Mouse (Mus musculus): ENCODE data around the gene Etl4. TPM values are rescaled to one million over a fixed set of nuclear protein-coding genes. Genes with fewer than 3 reads are reported as not detected.

Etl4 gene
- polyA plus RNA-seq, 1 experiment: 154 TPM

DNA sequence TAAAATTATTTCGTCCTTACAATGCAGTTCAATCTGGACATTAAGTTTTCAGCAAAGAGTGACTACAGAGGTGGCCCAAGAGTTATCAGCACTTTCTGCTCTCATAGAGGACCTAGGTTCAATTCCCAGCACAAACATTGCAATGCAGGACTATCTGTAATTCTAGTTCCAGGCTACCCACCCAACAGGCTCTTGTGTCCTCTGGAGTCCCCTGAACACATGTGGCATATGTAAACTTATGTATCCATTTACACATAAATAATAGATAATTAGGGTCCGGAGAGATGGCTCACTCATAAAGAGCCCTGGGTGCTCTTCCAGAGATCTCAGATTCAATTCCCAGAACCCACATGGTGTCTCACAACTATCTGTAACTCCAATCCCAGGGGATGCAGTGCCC, 533.2 kb downstream of the Etl4 start:
- no peak overlapping the region for H3K4me3 ChIP-seq (ENCODE audit: low read depth, low read length)
- no peaks in the 10 kb centered on the region for H3K27me3 ChIP-seq (ENCODE audit: control insufficient read depth, insufficient read depth, low read length, poor library complexity, severe bottlenecking)
- H3K4me1 ChIP-seq (ENCODE audit: control insufficient read depth, insufficient read depth, low read length): no peaks in the 10 kb centered on the region
- TF ChIP-seq CTCF (IDR thresholded peaks at IDR 0.05; ENCODE audit: low read depth, low read length): no peak
- TF ChIP-seq EP300 (IDR thresholded peaks at IDR 0.05; ENCODE audit: insufficient read depth, low read depth, low read length): no peak
- no peak for TF ChIP-seq POLR2A (IDR thresholded peaks at IDR 0.05; ENCODE audit: insufficient read depth, low read length)
- no peaks in the 10 kb centered on the region for H3K36me3 ChIP-seq (ENCODE audit: control insufficient read depth, insufficient read depth, low read length, poor library complexity, severe bottlenecking)
- no peaks in the 10 kb centered on the region for H3K9me3 ChIP-seq (replicated peaks; ENCODE audit: control insufficient read depth, insufficient read depth, low read length, poor library complexity, severe bottlenecking)
- no peak overlapping the region for H3K9ac ChIP-seq (ENCODE audit: low read depth, poor library complexity, severe bottlenecking)
- H3K27ac ChIP-seq (ENCODE audit: insufficient read depth, low read length): no peak overlapping the region

DNA sequence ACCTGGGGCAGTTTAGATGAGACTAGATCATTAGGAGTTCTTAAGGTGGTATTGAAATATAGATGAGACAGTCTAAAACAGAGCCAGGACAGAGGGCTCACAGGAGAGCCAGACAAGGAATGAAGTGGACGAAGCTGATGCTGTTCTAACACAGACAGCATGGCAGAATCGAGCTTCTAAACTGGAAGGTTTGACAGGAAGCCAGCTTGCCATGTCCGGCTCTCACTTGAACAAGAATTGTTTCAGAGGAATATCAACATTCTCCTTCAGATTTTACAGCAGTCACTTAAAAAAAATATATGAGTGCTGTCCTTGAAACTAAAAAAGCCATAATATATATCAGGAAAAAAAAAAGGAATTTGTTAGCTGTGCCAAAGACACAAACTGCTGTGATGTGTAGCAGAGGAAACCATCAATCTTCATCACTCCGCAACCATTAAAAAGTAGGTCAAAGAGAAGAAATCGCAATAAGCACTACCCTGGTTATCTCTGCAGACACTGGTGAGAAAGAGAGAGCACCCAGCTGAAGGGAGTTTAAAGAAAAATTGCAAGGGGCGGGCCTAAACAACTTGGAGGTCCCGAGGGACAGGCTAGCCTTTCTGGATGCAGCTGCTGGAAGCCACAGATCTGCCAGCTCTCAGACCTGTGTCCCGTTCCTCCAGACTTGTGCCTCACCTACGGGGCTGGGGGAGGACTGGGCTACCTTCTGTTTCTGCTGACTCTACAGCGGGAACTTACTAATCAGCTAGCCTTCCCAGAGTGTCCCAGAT, 534.3 kb downstream of the Etl4 start:
- Histone ChIP-seq H3K4me1 (ENCODE audit: control insufficient read depth, insufficient read depth, low read length) (peaks cover 2% of the 10 kb centered on the region), H3K4me3 (ENCODE audit: low read depth, low read length) (no peak overlapping the region), H3K27ac (ENCODE audit: insufficient read depth, low read length) (no peak overlapping the region), H3K9ac (ENCODE audit: low read depth, poor library complexity, severe bottlenecking) (no peak overlapping the region), H3K36me3 (ENCODE audit: control insufficient read depth, insufficient read depth, low read length, poor library complexity, severe bottlenecking) (no peaks in the 10 kb centered on the region), H3K27me3 (ENCODE audit: control insufficient read depth, insufficient read depth, low read length, poor library complexity, severe bottlenecking) (no peaks in the 10 kb centered on the region), H3K9me3 (replicated peaks; ENCODE audit: control insufficient read depth, insufficient read depth, low read length, poor library complexity, severe bottlenecking) (no peaks in the 10 kb centered on the region)
- TF ChIP-seq EP300 (IDR thresholded peaks at IDR 0.05; ENCODE audit: insufficient read depth, low read depth, low read length) (no peak), POLR2A (IDR thresholded peaks at IDR 0.05; ENCODE audit: insufficient read depth, low read length) (no peak), CTCF (IDR thresholded peaks at IDR 0.05; ENCODE audit: low read depth, low read length) (no peak)

DNA sequence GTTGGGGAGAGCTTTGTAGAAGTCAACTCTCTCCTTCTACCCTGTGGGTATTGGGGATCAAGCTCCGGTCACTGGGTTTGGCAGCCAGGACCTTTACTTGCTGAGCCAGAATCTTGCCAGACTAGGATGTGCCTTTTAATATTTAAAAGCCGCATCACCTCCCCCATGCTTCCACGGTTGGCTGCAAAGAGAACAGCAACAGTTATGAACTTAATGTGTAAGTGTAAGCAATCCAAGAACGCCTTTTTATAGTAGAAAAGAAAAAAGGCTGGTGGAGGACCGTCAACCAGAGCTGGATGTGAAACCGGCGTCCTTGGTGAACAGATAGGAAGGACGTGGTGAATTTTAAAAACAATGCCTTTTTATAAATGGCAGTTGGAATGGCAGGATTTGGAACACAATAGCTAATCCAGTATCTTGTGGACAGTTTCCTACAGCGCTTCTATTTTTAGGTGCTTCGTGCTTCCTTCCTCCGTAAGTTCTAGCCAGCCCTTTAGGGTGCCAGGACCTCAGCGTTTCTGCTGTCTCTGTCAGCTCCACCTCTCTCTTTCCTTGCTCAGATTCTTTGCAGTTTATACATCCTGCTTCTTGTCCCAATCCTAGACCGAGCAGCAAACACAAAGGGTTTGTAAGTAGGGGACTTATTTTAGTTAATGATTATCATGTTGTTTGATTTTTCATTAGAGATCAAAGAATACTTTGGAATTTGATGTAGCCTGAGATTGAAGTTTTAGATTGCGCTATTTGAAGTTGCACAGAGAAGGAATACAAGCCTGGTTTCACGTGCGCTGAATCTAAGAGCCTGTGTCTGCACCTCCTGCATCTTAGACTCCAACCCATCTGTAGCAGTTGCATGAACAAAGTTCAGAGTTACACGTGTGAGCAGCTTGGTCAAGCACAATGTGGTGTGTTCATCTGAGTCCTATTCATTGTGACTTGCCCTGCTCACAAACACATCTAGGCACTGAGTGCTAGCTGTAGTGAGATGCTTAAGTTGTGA, 535.9 kb downstream of the Etl4 start:
- H3K36me3 ChIP-seq (ENCODE audit: control insufficient read depth, insufficient read depth, low read length, poor library complexity, severe bottlenecking): no peaks in the 10 kb centered on the region
- H3K9ac ChIP-seq (ENCODE audit: low read depth, poor library complexity, severe bottlenecking): no peak overlapping the region
- no peak overlapping the region for H3K4me3 ChIP-seq (ENCODE audit: low read depth, low read length)
- no peaks in the 10 kb centered on the region for H3K9me3 ChIP-seq (replicated peaks; ENCODE audit: control insufficient read depth, insufficient read depth, low read length, poor library complexity, severe bottlenecking)
- H3K4me1 ChIP-seq (ENCODE audit: control insufficient read depth, insufficient read depth, low read length): peaks cover 5% of the 10 kb centered on the region
- peak overlapping the region; percentile 73 for H3K27ac ChIP-seq (ENCODE audit: insufficient read depth, low read length)
- TF ChIP-seq CTCF (IDR thresholded peaks at IDR 0.05; ENCODE audit: low read depth, low read length): no peak
- peak; percentile 62; the same call in 1 of the 2 replicates for TF ChIP-seq EP300 (IDR thresholded peaks at IDR 0.05; ENCODE audit: insufficient read depth, low read depth, low read length)
- no peaks in the 10 kb centered on the region for H3K27me3 ChIP-seq (ENCODE audit: control insufficient read depth, insufficient read depth, low read length, poor library complexity, severe bottlenecking)

DNA sequence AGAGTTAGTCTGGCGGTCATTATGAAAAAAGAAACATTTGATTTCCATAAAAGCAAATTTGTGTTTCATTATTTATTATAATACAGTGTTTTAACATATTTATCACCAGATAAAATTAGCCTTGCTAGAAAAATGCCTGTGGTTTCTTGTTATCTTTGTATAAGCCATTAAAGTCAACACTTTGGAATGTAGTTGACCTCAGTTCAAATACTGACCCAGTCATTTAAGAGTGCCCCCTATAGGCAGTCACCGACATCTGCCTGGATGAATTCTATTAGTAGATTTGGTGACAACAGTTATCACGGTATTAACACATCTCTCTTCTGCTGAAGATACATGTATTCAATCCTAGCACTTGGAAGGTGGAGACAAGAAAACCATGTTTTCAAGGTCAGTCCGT, 536.6 kb downstream of the Etl4 start:
- H3K36me3 ChIP-seq (ENCODE audit: control insufficient read depth, insufficient read depth, low read length, poor library complexity, severe bottlenecking): no peaks in the 10 kb centered on the region
- no peak overlapping the region for H3K9ac ChIP-seq (ENCODE audit: low read depth, poor library complexity, severe bottlenecking)
- no peak overlapping the region for H3K4me3 ChIP-seq (ENCODE audit: low read depth, low read length)
- H3K4me1 ChIP-seq (ENCODE audit: control insufficient read depth, insufficient read depth, low read length): peaks cover 5% of the 10 kb centered on the region
- H3K9me3 ChIP-seq (replicated peaks; ENCODE audit: control insufficient read depth, insufficient read depth, low read length, poor library complexity, severe bottlenecking): no peaks in the 10 kb centered on the region
- H3K27ac ChIP-seq (ENCODE audit: insufficient read depth, low read length): no peak overlapping the region
- no peaks in the 10 kb centered on the region for H3K27me3 ChIP-seq (ENCODE audit: control insufficient read depth, insufficient read depth, low read length, poor library complexity, severe bottlenecking)
- TF ChIP-seq CTCF (IDR thresholded peaks at IDR 0.05; ENCODE audit: low read depth, low read length): no peak

DNA sequence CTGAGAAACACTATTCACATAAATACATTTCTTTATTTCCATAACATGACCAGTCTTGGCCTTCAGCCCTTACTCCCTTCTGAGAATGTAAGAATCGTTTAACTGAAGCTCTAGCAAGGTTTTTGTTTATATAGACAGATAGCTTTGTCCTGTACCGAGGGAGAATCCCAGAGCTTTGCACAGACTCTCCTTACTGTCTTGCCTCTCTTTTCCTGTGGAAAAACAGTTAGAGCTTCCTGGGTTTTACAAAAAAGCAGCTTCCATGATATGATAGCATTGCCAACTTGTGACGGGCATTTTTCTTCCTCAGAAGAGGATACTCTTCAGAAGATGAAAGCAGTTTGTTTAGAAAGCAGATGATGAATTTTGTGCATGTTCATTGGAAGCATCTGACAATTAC, 541.4 kb downstream of the Etl4 start:
- Histone ChIP-seq H3K27me3 (ENCODE audit: control insufficient read depth, insufficient read depth, low read length, poor library complexity, severe bottlenecking) (no peaks in the 10 kb centered on the region; the same call in 1 of the 2 replicates), H3K36me3 (ENCODE audit: control insufficient read depth, insufficient read depth, low read length, poor library complexity, severe bottlenecking) (no peaks in the 10 kb centered on the region), H3K9ac (ENCODE audit: low read depth, poor library complexity, severe bottlenecking) (no peak overlapping the region), H3K4me1 (ENCODE audit: control insufficient read depth, insufficient read depth, low read length) (peaks cover 5% of the 10 kb centered on the region), H3K4me3 (ENCODE audit: low read depth, low read length) (no peak overlapping the region), H3K27ac (ENCODE audit: insufficient read depth, low read length) (no peak overlapping the region), H3K9me3 (replicated peaks; ENCODE audit: control insufficient read depth, insufficient read depth, low read length, poor library complexity, severe bottlenecking) (no peaks in the 10 kb centered on the region)
- TF ChIP-seq EP300 (IDR thresholded peaks at IDR 0.05; ENCODE audit: insufficient read depth, low read depth, low read length) (no peak), CTCF (IDR thresholded peaks at IDR 0.05; ENCODE audit: low read depth, low read length) (no peak), POLR2A (IDR thresholded peaks at IDR 0.05; ENCODE audit: insufficient read depth, low read length) (no peak)
